Mouse (Mus musculus) midbrain, embryonic 14.5 days (tissue): ENCODE results near the gene Gla. TPM values are rescaled to one million over a fixed set of nuclear protein-coding genes. Genes with fewer than 3 reads are reported as not detected.
"Not testable (repeated sequence)": the region's sequence is repeated elsewhere in the genome, so short reads cannot be mapped to it uniquely, and the experiment has no call there.

Source experiments
- ATAC-seq: fragments of 200-750 bp; cut with Nextera tagmentation; 2 replicates; pipeline ENCODE4 v1.8.0; 2017; ENCODE audit warnings: moderate number of reproducible peaks, moderate library complexity; ENCODE audit not compliant: low FRiP score, low TSS enrichment
- DNase-seq: peaks from one replicate; pipeline ENCODE4 v3.0.0-alpha.2; 2015
- H3K27ac ChIP-seq: fragments of 300-500 bp; sonication (generic); replicated peaks from 2 replicates; pipeline ENCODE4 v1.5.1; 2014; ENCODE audit warnings: mild to moderate bottlenecking, low read depth, low read length, moderate library complexity
- H3K27me3 ChIP-seq: fragments of 300-500 bp; sonication (generic); 2 replicates; pipeline ENCODE4 v1.6.1; 2014; ENCODE audit warnings: low read length, control low read depth, mixed read lengths; ENCODE audit not compliant: control insufficient read depth, insufficient read depth
- H3K36me3 ChIP-seq: fragments of 300-500 bp; sonication (generic); 2 replicates; pipeline ENCODE4 v1.6.1; 2014; ENCODE audit warnings: low read length, control low read depth; ENCODE audit not compliant: control insufficient read depth, insufficient read depth
- H3K4me1 ChIP-seq: fragments of 300-500 bp; sonication (generic); 2 replicates; pipeline ENCODE4 v1.6.1; 2014; ENCODE audit warnings: mild to moderate bottlenecking, antibody characterized with exemption, low read length, control low read depth; ENCODE audit not compliant: control insufficient read depth, insufficient read depth
- H3K4me2 ChIP-seq: fragments of 300-500 bp; sonication (generic); 2 replicates; pipeline ENCODE4 v1.6.1; 2014; ENCODE audit warnings: mild to moderate bottlenecking, low read length, moderate library complexity
- H3K4me3 ChIP-seq: fragments of 300-500 bp; sonication (generic); replicated peaks from 2 replicates; pipeline ENCODE4 v1.5.1; 2014; ENCODE audit warnings: low read depth, low read length
- H3K9ac ChIP-seq: fragments of 300-500 bp; sonication (generic); replicated peaks from 2 replicates; pipeline ENCODE4 v1.6.1; 2014; ENCODE audit warnings: mild to moderate bottlenecking, low read length, moderate library complexity
- H3K9me3 ChIP-seq: fragments of 300-500 bp; sonication (generic); 2 replicates; pipeline ENCODE4 v1.6.1; 2016; ENCODE audit warnings: low read length, control low read depth, mixed read lengths; ENCODE audit not compliant: control insufficient read depth
- WGBS: fragments of 180-500 bp; shearing (Covaris S2); extraction: QIAGEN DNeasy Blood & Tissue Kit; methylation state at CpG from one replicate; pipeline ENCODE4 v1.1.7; 2014; 5-methylcytosine and 5-hydroxymethylcytosine counted together
- polyA plus RNA-seq: library from polyadenylated mRNA; unstranded; fragments of >200 nt; fragmentation: Nextera tagmentation; extraction: Ambion mirVana; gene quantifications from 2 replicates; pipeline ENCODE4 v1.2.1, GENCODE M21; 2014

The Gla gene
- polyA plus RNA-seq, 1 experiment from 2014 or later = 1.9 TPM

- peak; percentile 87 for DNase-seq
- WGBS = 22% methylated on average over 5 of the region's 5 CpGs
- no peak overlapping the region for H3K27ac ChIP-seq
- H3K4me1 ChIP-seq = no peaks in the 10 kb centered on the region
- no peaks in the 10 kb centered on the region for H3K9me3 ChIP-seq
- ATAC-seq = no peak
- no peak overlapping the region for H3K4me2 ChIP-seq
- no peaks in the 10 kb centered on the region for H3K36me3 ChIP-seq
- H3K9ac ChIP-seq = no peak overlapping the region
- no peak overlapping the region for H3K4me3 ChIP-seq
- H3K27me3 ChIP-seq = no peaks in the 10 kb centered on the region
Measured at GRCm38 (mm10) chrX:134550903-134551302, 50.0 kb downstream of the Gla start.

DNA sequence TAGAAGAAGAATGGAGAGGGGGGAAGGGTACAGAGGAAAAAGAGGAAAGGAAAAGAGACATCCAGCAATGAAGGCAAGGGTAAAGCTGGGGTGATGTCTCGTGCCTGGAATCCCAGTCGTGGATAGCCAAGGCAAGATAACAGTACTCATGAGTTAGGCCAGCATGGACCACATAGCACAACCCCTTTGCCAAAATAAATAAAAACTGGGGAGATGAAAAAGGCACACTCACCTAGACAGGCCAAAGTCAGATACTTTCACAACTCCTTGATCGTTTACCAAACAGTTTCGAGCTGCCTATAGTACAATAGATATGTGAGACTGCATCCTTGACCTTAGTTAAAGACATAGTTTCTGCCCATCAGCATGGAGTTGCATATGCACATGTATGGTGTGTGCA is 53.6 kb downstream of the Gla start:
- 93% methylated on average over 4 of the region's 4 CpGs for WGBS
- H3K9ac ChIP-seq = no peak overlapping the region
- H3K36me3 ChIP-seq = no peaks in the 10 kb centered on the region
- no peaks in the 10 kb centered on the region for H3K27me3 ChIP-seq
- no peak for ATAC-seq
- H3K4me3 ChIP-seq = no peak overlapping the region
- no peaks in the 10 kb centered on the region for H3K4me1 ChIP-seq
- no peaks in the 10 kb centered on the region for H3K9me3 ChIP-seq
- DNase-seq = no peak
- H3K27ac ChIP-seq = no peak overlapping the region
- H3K4me2 ChIP-seq = no peak overlapping the region

GRCm38 (mm10) chrX:134541955-134542308 is 59.0 kb downstream of the Gla start:
- no peaks in the 10 kb centered on the region for H3K36me3 ChIP-seq
- H3K9me3 ChIP-seq = no peaks in the 10 kb centered on the region
- peak overlapping the region; percentile 44 for H3K4me3 ChIP-seq
- ATAC-seq = no peak
- H3K27ac ChIP-seq = no peak overlapping the region
- 28% methylated on average over 6 of the region's 6 CpGs for WGBS
- H3K4me1 ChIP-seq = no peaks in the 10 kb centered on the region
- peak overlapping the region; percentile 40; the same call in 1 of the 2 replicates for H3K9ac ChIP-seq
- H3K27me3 ChIP-seq = no peaks in the 10 kb centered on the region
- DNase-seq = no peak
- peak overlapping the region; percentile 62 for H3K4me2 ChIP-seq

- H3K9me3 ChIP-seq = no peaks in the 10 kb centered on the region
- H3K27ac ChIP-seq = 0 out of 2 replicates have a peak within 1 kb of the TSS, but pooled peaks have one; percentile 20
- H3K4me2 ChIP-seq = peak within 1 kb of the TSS; percentile 62
- no peaks in the 10 kb centered on the region for H3K4me1 ChIP-seq
- peak within 1 kb of the TSS; percentile 53 for H3K9ac ChIP-seq
- ATAC-seq = peak; percentile 91
- no peaks in the 10 kb centered on the region for H3K27me3 ChIP-seq
- peak; percentile 71 for DNase-seq
- no peaks in the 10 kb centered on the region for H3K36me3 ChIP-seq
- H3K4me3 ChIP-seq = peak within 1 kb of the TSS; percentile 44
- 24% methylated on average over 37 of the region's 61 CpGs for WGBS
Measured at GRCm38 (mm10) chrX:134541145-134541954, 59.6 kb downstream of the Gla start, which contains the start of gene Timm8a1. Gene Timm8a1, minus strand, starts transcription at chrX:134541865.

DNA sequence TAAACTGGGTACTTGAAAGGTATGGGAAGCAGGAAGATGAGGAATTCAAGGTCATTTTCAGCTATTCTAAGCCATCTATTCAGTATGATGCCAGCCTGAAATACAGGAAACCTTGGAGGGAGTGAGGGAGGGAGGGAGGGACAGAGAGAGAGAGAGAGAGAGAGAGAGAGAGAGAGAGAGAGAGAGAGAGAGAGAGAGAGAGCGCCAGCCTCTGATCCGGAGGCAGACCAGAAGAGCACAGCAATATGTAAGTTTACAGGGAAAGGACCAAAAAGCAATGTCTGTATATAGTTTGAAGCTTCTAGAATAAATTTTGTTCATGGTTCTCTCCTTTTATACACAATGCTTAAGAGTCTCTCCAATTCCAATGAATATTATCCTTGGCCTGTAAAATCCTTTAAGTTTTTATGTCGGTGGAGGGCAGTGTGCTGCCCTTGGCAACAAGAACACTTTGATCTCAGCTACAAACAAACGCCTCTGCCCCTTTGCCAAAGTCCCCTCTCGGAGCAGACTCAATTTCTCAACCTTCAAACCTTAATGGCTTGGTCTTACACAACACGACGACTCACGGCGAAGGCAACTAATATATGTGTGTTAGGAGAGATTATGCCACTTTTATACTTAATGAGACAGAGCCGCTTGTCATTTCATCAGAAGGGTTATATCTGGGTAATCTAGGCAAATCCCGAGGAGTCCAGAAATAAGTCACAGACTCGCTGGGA is 60.4 kb downstream of the Gla start:
- no peak for ATAC-seq

GRCm38 (mm10) chrX:134539795-134540194 is 61.1 kb downstream of the Gla start:
- H3K4me1 ChIP-seq, ATAC-seq, H3K9me3 ChIP-seq, H3K9ac ChIP-seq, H3K36me3 ChIP-seq, DNase-seq, H3K27me3 ChIP-seq, H3K27ac ChIP-seq, H3K4me2 ChIP-seq, H3K4me3 ChIP-seq: not testable (repeated sequence)
- WGBS = 91% methylated on average over 10 of the region's 10 CpGs

More for the DNA sequence above, 60.4 kb downstream of the Gla start:
- DNase-seq = peak; percentile 31
- peak overlapping the region; percentile 44 for H3K4me3 ChIP-seq
- WGBS = 26% methylated on average over 12 of the region's 12 CpGs
- H3K36me3 ChIP-seq = no peaks in the 10 kb centered on the region
- peak overlapping the region; percentile 62 for H3K4me2 ChIP-seq
- no peaks in the 10 kb centered on the region for H3K27me3 ChIP-seq
- H3K4me1 ChIP-seq = no peaks in the 10 kb centered on the region
- peak overlapping the region; percentile 53 for H3K9ac ChIP-seq
- no peak overlapping the region for H3K27ac ChIP-seq
- H3K9me3 ChIP-seq = no peaks in the 10 kb centered on the region

Other genes starting within 250 kb of the Gla start
- 23.2 and 25.2 TPM in 2 replicates for gene Drp2, start 196.6 kb downstream of the Gla start, polyA plus RNA-seq
- 0.34 TPM in 1 of 2 replicates, not detected in the other for gene Taf7l, start 124.6 kb downstream of the Gla start, polyA plus RNA-seq
- 41.4 and 47.1 TPM in 2 replicates for gene Timm8a1, start 59.3 kb downstream of the Gla start, polyA plus RNA-seq
- 0.26 TPM in 1 of 2 replicates, not detected in the other for gene Btk, start 17.6 kb downstream of the Gla start, polyA plus RNA-seq
- 207 and 220 TPM in 2 replicates for gene Rpl36a, start 15.5 kb downstream of the Gla start, polyA plus RNA-seq
- 92.3 and 106 TPM in 2 replicates for gene Hnrnph2, start 54 bp upstream of the Gla start, polyA plus RNA-seq
- 7.1 TPM in 2 replicates for gene Armcx4, start 85.4 kb upstream of the Gla start, polyA plus RNA-seq
- 70.1 and 70.2 TPM in 2 replicates for gene Armcx1, start 116.8 kb upstream of the Gla start, polyA plus RNA-seq
- gene Armcx6, start 150.3 kb upstream of the Gla start, polyA plus RNA-seq = 38.1 and 41.8 TPM in 2 replicates
- 57.3 and 69.9 TPM in 2 replicates for gene Armcx3, start 155.5 kb upstream of the Gla start, polyA plus RNA-seq
- 81.8 and 90.9 TPM in 2 replicates for gene Armcx2, start 208.1 kb upstream of the Gla start, polyA plus RNA-seq